In genomic region chr7:99062263-99062662, GRCm38 (mm10) we compare ENCODE assay signal across 7 mouse cellular contexts.
DNase-seq lines count a peak whose midpoint lies in the region; ATAC-seq and TF ChIP-seq lines count a peak whose summit lies in the region.
"Not testable (repeated sequence)": the region's sequence is repeated elsewhere in the genome, so short reads cannot be mapped to it uniquely, and the experiment has no call there.

No protein-coding gene starts in this region.

- not testable (repeated sequence) for H3K4me1 ChIP-seq in MEL (ENCODE audit: control insufficient read depth in 1 of 2, insufficient read depth in 2 of 2, low read length in 2 of 2); intestine, postnatal 0 days (replicated peaks; ENCODE audit: control insufficient read depth, insufficient read depth, low read length)
- H3K4me1 ChIP-seq in limb, embryonic 14.5 days (ENCODE audit: control insufficient read depth, insufficient read depth, low read length), result 0 out of 2 replicates have a peak, but pooled peaks cover 12% of the 10 kb centered on the region
- peaks cover 14% of the 10 kb centered on the region for H3K4me1 ChIP-seq in neural tube, embryonic 13.5 days (replicated peaks)

- not testable (repeated sequence) for H3K36me3 ChIP-seq in MEL (ENCODE audit: control insufficient read depth in 1 of 2, insufficient read depth in 2 of 2, low read length in 2 of 2); intestine, postnatal 0 days (ENCODE audit: control insufficient read depth, insufficient read depth); limb, embryonic 14.5 days (ENCODE audit: control insufficient read depth, insufficient read depth, low read length); neural tube, embryonic 13.5 days

- not testable (repeated sequence) for H3K9ac ChIP-seq in MEL (ENCODE audit: control insufficient read depth, low read depth, low read length, poor library complexity, severe bottlenecking); intestine, postnatal 0 days (ENCODE audit: low read depth, low read length); limb, embryonic 14.5 days (ENCODE audit: low read depth, low read length, severe bottlenecking); neural tube, embryonic 13.5 days

- H3K4me3 ChIP-seq in MEL (ENCODE audit: control insufficient read depth in 1 of 2, insufficient read depth in 1 of 2, low read depth in 2 of 2, low read length in 2 of 2); gastrocnemius, adult 2 months; intestine, postnatal 0 days (ENCODE audit: low read depth, low read length); limb, embryonic 14.5 days (replicated peaks; ENCODE audit: low read length); neural tube, embryonic 13.5 days: not testable (repeated sequence)

- TF ChIP-seq RAD21 in MEL (IDR thresholded peaks at IDR 0.05; ENCODE audit: low read depth, low read length), result peak; percentile 30

- not testable (repeated sequence) for H3K27me3 ChIP-seq in MEL (ENCODE audit: control insufficient read depth in 1 of 2, insufficient read depth in 2 of 2, low read length in 2 of 2); intestine, postnatal 0 days (replicated peaks; ENCODE audit: control insufficient read depth, insufficient read depth, low read length); limb, embryonic 14.5 days (ENCODE audit: control insufficient read depth, insufficient read depth, low read length); neural tube, embryonic 13.5 days

- TF ChIP-seq CTCF in MEL (IDR thresholded peaks at IDR 0.05 in 2 of 3, conservative IDR thresholded peaks at IDR 0.05 in 1 of 3; ENCODE audit: control insufficient read depth in 1 of 3, insufficient read depth in 1 of 3, low read depth in 2 of 3, low read length in 3 of 3, poor library complexity in 1 of 3, severe bottlenecking in 1 of 3), result peak in 1 of 3 experiments; percentile 41; a peak in 1 of 6 replicates
- TF ChIP-seq CTCF in gastrocnemius, adult 2 months (IDR thresholded peaks at IDR 0.05), result peak; percentile 46
- TF ChIP-seq CTCF in intestine, postnatal 0 days (IDR thresholded peaks at IDR 0.05; ENCODE audit: low read depth), result peak; percentile 65

- not testable (repeated sequence) for H3K27ac ChIP-seq in MEL (ENCODE audit: control insufficient read depth, low read depth, low read length); gastrocnemius, adult 2 months; intestine, postnatal 0 days (ENCODE audit: low read depth, low read length); limb, embryonic 14.5 days (replicated peaks; ENCODE audit: low read depth, low read length); neural tube, embryonic 13.5 days (replicated peaks)

- H3K79me2 ChIP-seq in MEL (ENCODE audit: control insufficient read depth, insufficient read depth, low read length, poor library complexity), result not testable (repeated sequence)

- not testable (repeated sequence) for TF ChIP-seq EP300 in MEL (IDR thresholded peaks at IDR 0.05; ENCODE audit: low read depth in 1 of 2, low read length in 2 of 2)

- not testable (repeated sequence) for DNase-seq in MEL (ENCODE audit: low read depth, low spot score); gastrocnemius, adult 2 months
- DNase-seq in embryo, embryonic 10 days (ENCODE audit: low spot score), result peak; percentile 46
- DNase-seq in limb, embryonic 14.5 days (ENCODE audit: low spot score), result peak; percentile 36
- peak; percentile 43 for DNase-seq in lung, postnatal 10 days

- not testable (repeated sequence) for H3K9me3 ChIP-seq in MEL (replicated peaks; ENCODE audit: insufficient read depth, low read length); intestine, postnatal 0 days (ENCODE audit: control insufficient read depth); limb, embryonic 14.5 days (ENCODE audit: control insufficient read depth, low read length); neural tube, embryonic 13.5 days

- not testable (repeated sequence) for H3K4me2 ChIP-seq in intestine, postnatal 0 days (replicated peaks; ENCODE audit: low read depth); limb, embryonic 14.5 days (replicated peaks; ENCODE audit: low read depth, low read length, severe bottlenecking); neural tube, embryonic 13.5 days

- not testable (repeated sequence) for TF ChIP-seq POLR2A in MEL (IDR thresholded peaks at IDR 0.05; ENCODE audit: control insufficient read depth in 1 of 2, insufficient read depth in 1 of 2, low read depth in 1 of 2, low read length in 2 of 2, poor library complexity in 1 of 2); limb, embryonic 14.5 days (IDR thresholded peaks at IDR 0.05; ENCODE audit: borderline replicate concordance, extremely low read depth, insufficient read depth, insufficient read length)

- 76% methylated on average over 3 of the region's 3 CpGs for WGBS in intestine, postnatal 0 days
- 75% methylated on average over 3 of the region's 3 CpGs for WGBS in limb, embryonic 14.5 days
- 85% methylated on average over 3 of the region's 3 CpGs for WGBS in neural tube, embryonic 13.5 days

- intact Hi-C loops in gastrocnemius, adult 2 months (cut with DNase I), result not testable (repeated sequence)

- ATAC-seq in intestine, postnatal 0 days, result not testable (repeated sequence)
- peak; percentile 64; the same call in 1 of the 2 replicates for ATAC-seq in limb, embryonic 14.5 days (ENCODE audit: low FRiP score, low read depth)
- 0 out of 2 replicates have a peak, but pooled peaks have one; percentile 44 for ATAC-seq in neural tube, embryonic 13.5 days (ENCODE audit: low read depth)

TF ChIP-seq in MEL, 35 proteins besides CTCF, POLR2A, EP300 and RAD21:
- TF ChIP-seq SMC3 (IDR thresholded peaks at IDR 0.05; ENCODE audit: low read depth, low read length), result peak; percentile 30
